Mouse (Mus musculus): ENCODE results near the gene Rrm2.

DNA sequence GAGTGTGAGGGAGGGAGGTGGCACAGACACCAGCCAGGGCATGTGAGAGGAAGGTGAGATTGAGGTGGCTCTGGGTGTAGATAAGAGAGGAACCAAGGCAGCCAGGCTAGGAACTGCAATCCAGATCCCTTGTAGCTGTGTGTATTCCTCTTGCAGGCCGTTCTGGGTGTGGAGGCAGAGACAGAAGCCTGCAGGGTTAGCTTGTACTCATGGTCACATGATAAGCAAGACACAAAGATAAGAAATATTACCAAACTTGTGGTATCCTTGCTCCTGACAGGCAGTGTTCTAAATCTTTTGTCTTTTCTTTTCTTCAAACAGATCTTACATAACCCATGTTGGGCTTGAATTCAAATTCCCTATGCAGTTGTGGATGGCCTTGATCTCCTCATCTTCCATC is 31.9 kb downstream of the Rrm2 start:
- TF ChIP-seq POLR2A (IDR thresholded peaks at IDR 0.05; ENCODE audit: insufficient read depth, low read depth, low read length) (no peak), CTCF (IDR thresholded peaks at IDR 0.05) (no peak)
